Mouse (Mus musculus) small intestine, adult 2 months (tissue): ENCODE measurements around the gene Cdc42ep3. TPM values are rescaled to one million over a fixed set of nuclear protein-coding genes. Genes with fewer than 3 reads are reported as not detected.

ENCODE experiments used
- H3K27ac ChIP-seq: fragments of 200-500 bp; 2 replicates; pipeline ENCODE4 v1.5.1; 2012; ENCODE audit warnings: low read depth, low read length, control low read depth, inconsistent platforms; ENCODE audit not compliant: insufficient read depth
- H3K27me3 ChIP-seq: fragments of 200-500 bp; 2 replicates; pipeline ENCODE4 v1.6.1; 2012; ENCODE audit warnings: mild to moderate bottlenecking, moderate library complexity, low read length, inconsistent platforms; ENCODE audit not compliant: control insufficient read depth, insufficient read depth
- H3K36me3 ChIP-seq: fragments of 200-500 bp; 2 replicates; pipeline ENCODE4 v1.6.1; 2012; ENCODE audit warnings: mild to moderate bottlenecking, low read length, control low read depth, inconsistent platforms; ENCODE audit not compliant: control insufficient read depth, insufficient read depth
- H3K4me1 ChIP-seq: fragments of 200-500 bp; 2 replicates; pipeline ENCODE4 v1.6.1; 2012; ENCODE audit warnings: low read length, inconsistent platforms, mixed read lengths; ENCODE audit not compliant: control insufficient read depth, insufficient read depth, insufficient read length
- H3K4me3 ChIP-seq: fragments of 200-500 bp; 2 replicates; pipeline ENCODE4 v1.5.1; 2012; ENCODE audit warnings: low read depth, mild to moderate bottlenecking, control low read depth, inconsistent platforms, low read length, moderate library complexity
- CTCF ChIP-seq: fragments of 200-500 bp; IDR thresholded peaks from 2 replicates; pipeline ENCODE4 v1.5.1; 2012; ENCODE audit warnings: low read depth, mild to moderate bottlenecking, control low read depth, inconsistent platforms, low read length, moderate library complexity, mixed read lengths; ENCODE audit not compliant: insufficient replicate concordance, insufficient read length; ENCODE audit errors: extremely low read depth
- POLR2A ChIP-seq: fragments of 200-500 bp; IDR thresholded peaks from 2 replicates; pipeline ENCODE4 v1.6.1; 2012; ENCODE audit warnings: low read depth, mild to moderate bottlenecking, control low read depth, inconsistent platforms, low read length, moderate library complexity
- WGBS: fragments of 180-500 bp; shearing (Covaris S2); methylation state at CpG from one replicate; pipeline ENCODE4 v1.1.7; 2018; 5-methylcytosine and 5-hydroxymethylcytosine counted together
- polyA plus RNA-seq: library from polyadenylated mRNA; depleted of rRNA; stranded (reverse); fragments of >200 nt; gene quantifications from 2 replicates; pipeline ENCODE4 v1.2.3, GENCODE M21; 2012

The Cdc42ep3 gene
- polyA plus RNA-seq, 1 experiment: 4.4 TPM

DNA sequence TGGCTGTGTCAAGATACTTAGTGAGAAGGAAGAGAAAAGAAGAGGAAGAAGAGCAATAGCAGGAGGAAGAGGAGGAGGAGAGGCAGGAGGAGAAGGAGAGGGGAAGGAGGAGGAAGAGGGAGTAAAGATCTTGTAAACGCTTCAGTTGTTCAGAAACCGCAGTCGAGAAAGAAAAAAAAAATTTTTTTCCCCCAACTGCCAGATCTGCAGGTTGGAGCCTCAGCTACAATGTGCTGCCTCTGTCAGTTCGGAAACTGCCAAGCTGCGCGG, 782 bp downstream of the Cdc42ep3 start:
- Histone ChIP-seq H3K4me3 (peak overlapping the region; percentile 74), H3K27ac (peak overlapping the region; percentile 75), H3K4me1 (peaks cover 7% of the 10 kb centered on the region; the same call in 1 of the 2 replicates), H3K27me3 (peaks cover 14% of the 10 kb centered on the region), H3K36me3 (no peaks in the 10 kb centered on the region)
- TF ChIP-seq POLR2A (no peak), CTCF (no peak)
- under 1% methylated on average over 6 of the region's 6 CpGs for WGBS

DNA sequence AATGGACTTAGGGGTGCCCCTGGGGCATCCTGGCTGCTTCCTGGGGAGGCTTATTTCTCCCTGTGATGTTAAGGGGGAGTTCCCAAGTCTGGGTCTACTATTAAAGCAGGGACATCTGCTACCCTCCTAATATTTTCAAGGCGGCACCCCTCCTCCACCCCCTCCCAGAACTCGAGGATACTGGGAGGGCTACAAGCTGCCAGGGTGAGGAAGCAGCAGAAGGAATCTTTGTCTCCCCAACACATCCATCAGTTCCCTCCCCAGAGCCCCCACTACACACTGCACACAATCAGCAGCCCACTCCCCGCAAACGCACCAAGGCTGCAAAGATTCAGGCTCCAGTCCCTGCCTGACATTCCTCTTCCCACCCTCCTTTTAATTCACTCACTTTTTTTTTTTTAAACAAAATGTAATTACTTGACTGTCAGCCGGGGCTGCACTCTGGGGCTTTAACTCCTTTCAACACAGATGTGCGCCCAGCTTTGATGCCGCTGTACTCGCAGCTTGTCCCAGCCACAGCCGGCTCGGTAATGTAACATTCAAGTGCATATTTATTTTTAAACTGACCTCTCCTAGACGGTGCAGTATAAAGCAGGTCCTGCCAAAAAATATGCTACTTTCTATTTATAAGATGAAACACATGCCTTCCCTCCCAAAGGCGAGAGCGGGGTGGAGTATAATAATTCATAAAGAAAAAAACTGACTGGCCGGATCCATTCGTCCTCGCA, 1.3 kb downstream of the Cdc42ep3 start:
- 30% methylated on average over 16 of the region's 16 CpGs for WGBS
- TF ChIP-seq CTCF: no peak
- no peak for TF ChIP-seq POLR2A
- Histone ChIP-seq H3K4me3 (peak overlapping the region; percentile 74), H3K4me1 (peaks cover 7% of the 10 kb centered on the region; the same call in 1 of the 2 replicates), H3K36me3 (no peaks in the 10 kb centered on the region), H3K27me3 (peaks cover 14% of the 10 kb centered on the region), H3K27ac (peak overlapping the region; percentile 75)

GRCm38 (mm10) chr17:79350751-79351191, 4.1 kb downstream of the Cdc42ep3 start:
- TF ChIP-seq POLR2A: no peak
- TF ChIP-seq CTCF: no peak
- WGBS: 58% methylated on average over 11 of the region's 11 CpGs
- H3K4me1 ChIP-seq: peaks cover 9% of the 10 kb centered on the region; the same call in 1 of the 2 replicates
- no peak overlapping the region for H3K27ac ChIP-seq
- H3K4me3 ChIP-seq: no peak overlapping the region
- no peaks in the 10 kb centered on the region for H3K36me3 ChIP-seq
- H3K27me3 ChIP-seq: peaks cover 7% of the 10 kb centered on the region; the same call in 1 of the 2 replicates

- H3K27me3 ChIP-seq: 0 out of 2 replicates have a peak, but pooled peaks cover 2% of the 10 kb centered on the region
- no peak for TF ChIP-seq POLR2A
- no peak for TF ChIP-seq CTCF
- WGBS: 82% methylated on average over 4 of the region's 4 CpGs
These were observed 5.5 kb downstream of the Cdc42ep3 start for GRCm38 (mm10) chr17:79349371-79349770.

GRCm38 (mm10) chr17:79347920-79348589, 6.8 kb downstream of the Cdc42ep3 start:
- H3K4me1 ChIP-seq: peaks cover 5% of the 10 kb centered on the region; the same call in 1 of the 2 replicates
- no peak overlapping the region for H3K27ac ChIP-seq
- no peaks in the 10 kb centered on the region for H3K36me3 ChIP-seq
- no peak overlapping the region for H3K4me3 ChIP-seq
- TF ChIP-seq CTCF (no peak), POLR2A (no peak)
- WGBS: 67% methylated on average over 7 of the region's 7 CpGs
- H3K27me3 ChIP-seq: no peaks in the 10 kb centered on the region

More at GRCm38 (mm10) chr17:79349371-79349770, 5.5 kb downstream of the Cdc42ep3 start:
- Histone ChIP-seq H3K4me1 (peaks cover 5% of the 10 kb centered on the region; the same call in 1 of the 2 replicates), H3K4me3 (no peak overlapping the region; the same call in 1 of the 2 replicates), H3K36me3 (no peaks in the 10 kb centered on the region), H3K27ac (peak overlapping the region; percentile 19; the same call in 1 of the 2 replicates)

DNA sequence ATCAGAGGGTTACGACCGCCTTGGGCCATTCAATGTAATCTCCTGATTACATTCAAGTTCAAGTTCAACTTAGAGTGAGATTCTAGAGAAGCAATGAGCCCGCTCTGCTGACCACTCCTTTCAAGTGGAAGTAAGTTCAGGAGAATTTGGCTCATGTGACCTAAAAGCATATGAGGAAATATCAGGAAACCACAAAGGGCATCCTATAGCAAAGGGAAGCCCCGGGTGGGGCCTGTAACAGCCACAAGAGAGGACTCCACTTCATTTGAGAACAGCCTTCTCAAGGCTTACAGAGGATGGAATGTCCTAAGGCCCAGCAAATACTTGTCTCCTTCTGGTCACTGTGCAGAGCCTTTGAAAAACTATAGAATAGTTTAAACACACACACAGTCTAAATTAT, 7.6 kb downstream of the Cdc42ep3 start:
- Histone ChIP-seq H3K4me1 (peaks cover 5% of the 10 kb centered on the region; the same call in 1 of the 2 replicates), H3K36me3 (no peaks in the 10 kb centered on the region), H3K27me3 (no peaks in the 10 kb centered on the region), H3K4me3 (no peak overlapping the region), H3K27ac (no peak overlapping the region)
- no peak for TF ChIP-seq CTCF
- no peak for TF ChIP-seq POLR2A
- WGBS: 50% methylated on average over 4 of the region's 4 CpGs
